Mouse (Mus musculus) heart, postnatal 36 days (tissue): ENCODE results near the gene Brf1. TPM values are rescaled to one million over a fixed set of nuclear protein-coding genes. Genes with fewer than 3 reads are reported as not detected.

Experiments
- DNase-seq, 2 experiments: peaks; one replicate each; pipeline ENCODE4 v3.0.0; 2021 to 2022
- intact Hi-C: fragments of 180-260 bp; cut with DNase I; formaldehyde crosslinking; loops from one replicate; pipeline ENCODE4 v1.15.1; 2025
- total RNA-seq, 2 experiments: library from RNA; stranded (reverse); gene quantifications; 2 replicates each; pipeline ENCODE4 v1.2.3; 2021

The Brf1 gene
- total RNA-seq, 2 experiments from 2014 or later: 24.5 to 25.3 TPM

DNA sequence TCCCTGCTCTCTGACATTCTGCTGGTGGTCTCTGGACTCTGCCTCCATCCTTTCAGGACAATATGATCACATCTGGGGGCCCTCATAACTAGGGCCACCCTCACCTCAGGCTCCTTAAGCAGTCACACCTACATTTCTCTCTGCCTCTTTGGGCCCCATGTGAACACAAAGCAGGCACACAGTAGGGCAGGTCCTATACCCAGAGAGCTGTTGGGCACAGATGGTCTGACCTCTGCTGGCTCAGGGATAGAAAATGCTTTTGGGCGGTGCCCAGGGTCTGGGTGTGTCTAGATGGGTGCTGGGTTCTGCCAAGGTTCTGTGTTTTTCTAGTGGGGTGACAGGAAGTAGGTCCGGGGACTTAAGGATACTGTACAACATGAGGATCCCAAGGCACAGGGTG is 56.8 kb downstream of the Brf1 start:
- intact Hi-C loops: no loop called here
- DNase-seq: no peak

DNA sequence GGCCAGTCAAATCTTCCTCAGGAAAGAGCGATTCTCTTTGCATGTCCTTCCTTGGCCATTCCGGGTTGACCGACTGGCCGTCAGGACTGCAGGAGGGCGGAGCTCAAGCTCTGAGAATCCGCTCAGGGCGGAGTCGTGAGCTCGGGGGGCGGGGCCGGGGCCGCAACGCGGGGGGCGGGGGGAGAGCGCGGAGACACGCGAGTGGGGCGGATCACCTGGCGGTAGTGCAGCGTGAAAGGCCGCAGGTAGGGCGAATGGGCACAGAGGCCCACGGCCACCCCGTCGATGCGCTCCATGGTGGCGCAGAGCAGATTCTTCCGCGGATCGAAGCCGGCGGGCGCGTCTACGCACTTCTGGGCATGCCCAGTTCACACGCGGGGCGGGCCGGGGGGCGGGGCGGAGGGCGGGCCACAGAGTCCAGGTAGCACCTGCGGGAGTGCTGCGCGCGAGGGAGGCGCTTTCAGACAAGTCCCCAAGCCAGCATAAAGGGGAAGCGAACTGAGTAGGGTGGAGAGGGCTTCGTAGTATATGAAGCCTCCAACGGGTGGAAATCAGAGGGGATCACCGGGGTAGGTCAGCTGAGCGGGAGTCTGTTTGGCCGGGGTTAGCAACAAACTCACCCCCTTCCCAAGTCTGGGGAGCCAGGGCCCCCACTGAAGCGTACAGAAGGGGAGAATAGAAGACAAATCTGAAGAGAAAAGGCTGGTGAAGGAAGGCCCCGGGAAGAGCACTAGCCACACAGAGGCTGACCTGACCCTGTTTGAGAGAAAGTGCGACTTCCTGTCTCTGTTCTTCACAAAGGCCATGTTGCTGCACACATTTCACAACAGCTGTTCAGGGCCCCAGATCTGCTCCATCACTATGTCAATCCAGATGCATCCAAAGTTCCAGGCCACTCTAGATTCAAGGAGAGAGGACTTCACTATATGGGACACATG is 58.5 kb downstream of the Brf1 start, which contains the start of gene Nudt14:
TSS of gene Nudt14 (minus strand) at position 349 of the 938 bp plus-strand sequence.
- intact Hi-C loops: no loop called here
- DNase-seq: peak; percentile 77 to 87

DNA sequence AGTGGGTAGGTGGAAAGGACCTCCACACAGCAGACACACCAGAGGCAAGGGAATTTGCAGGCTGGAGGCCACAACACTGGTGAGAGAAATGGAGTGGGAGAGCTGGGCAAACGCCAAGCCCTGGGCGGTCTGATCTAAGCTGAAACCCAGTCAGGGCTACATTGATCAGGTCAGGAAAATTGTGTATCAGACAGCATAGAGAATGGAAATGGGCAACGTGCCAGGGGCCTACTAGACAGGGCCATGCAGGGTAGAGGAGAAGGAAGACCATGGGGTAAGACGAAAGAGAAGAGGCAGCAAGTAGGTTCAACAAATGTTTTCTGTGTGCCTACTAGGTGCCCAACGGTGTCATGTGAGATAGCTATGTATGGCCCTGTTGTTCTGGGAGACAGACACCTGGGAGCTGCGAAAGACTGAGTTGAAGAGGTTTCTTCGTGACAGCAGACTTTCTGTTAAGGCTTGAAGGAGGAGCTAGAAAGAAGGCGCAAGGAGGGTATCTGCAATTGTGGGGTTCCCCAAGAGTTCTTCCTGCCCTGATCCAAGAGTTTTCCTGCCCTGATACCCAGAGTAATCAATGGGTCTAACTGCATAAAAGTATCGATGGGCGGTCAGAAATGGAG is 59.2 kb downstream of the Brf1 start:
- intact Hi-C loops: no loop called here
- peak in 1 of 2 experiments; percentile 27 for DNase-seq

DNA sequence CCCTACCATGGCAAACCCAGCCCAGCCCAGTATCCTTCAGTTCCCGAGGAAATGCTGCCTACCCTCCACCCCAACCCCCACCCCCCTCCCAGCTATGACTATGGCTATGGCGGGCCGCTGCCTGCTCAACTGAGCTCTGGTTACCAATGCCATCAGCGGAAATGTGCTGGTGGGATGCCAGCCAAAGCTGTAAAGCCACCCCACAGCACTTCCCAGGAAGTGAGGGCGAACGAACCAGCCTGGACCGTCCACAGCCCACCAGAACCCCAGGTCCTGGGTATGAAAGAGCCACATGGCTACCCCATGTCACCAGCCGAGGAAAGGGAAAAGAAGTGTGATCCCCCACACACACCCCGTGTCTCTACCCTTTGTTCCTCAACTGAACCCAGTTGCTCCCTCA is 59.8 kb downstream of the Brf1 start:
- DNase-seq: no peak
- intact Hi-C loops: no loop called here

DNA sequence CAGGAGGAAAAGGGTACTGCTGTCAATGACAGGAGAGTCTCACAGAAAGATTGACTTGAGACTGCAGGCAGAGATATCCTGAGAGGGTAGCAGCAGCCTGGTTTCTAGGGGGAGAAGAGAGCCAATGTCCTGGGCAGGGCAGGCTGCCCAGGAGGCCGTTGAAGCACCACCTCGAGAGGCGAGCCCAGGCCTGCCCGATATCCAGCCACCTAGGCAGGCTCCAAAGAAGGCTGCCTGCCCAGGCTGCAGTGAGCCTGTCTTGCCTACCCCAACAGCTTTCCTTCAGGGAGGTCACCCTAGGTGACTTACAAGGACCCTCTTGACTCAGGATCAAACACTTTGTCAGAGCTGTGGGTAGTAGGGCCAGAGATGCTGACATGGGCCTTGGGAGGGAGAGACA is 60.3 kb downstream of the Brf1 start:
- intact Hi-C loops: no loop called here
- DNase-seq: no peak

DNA sequence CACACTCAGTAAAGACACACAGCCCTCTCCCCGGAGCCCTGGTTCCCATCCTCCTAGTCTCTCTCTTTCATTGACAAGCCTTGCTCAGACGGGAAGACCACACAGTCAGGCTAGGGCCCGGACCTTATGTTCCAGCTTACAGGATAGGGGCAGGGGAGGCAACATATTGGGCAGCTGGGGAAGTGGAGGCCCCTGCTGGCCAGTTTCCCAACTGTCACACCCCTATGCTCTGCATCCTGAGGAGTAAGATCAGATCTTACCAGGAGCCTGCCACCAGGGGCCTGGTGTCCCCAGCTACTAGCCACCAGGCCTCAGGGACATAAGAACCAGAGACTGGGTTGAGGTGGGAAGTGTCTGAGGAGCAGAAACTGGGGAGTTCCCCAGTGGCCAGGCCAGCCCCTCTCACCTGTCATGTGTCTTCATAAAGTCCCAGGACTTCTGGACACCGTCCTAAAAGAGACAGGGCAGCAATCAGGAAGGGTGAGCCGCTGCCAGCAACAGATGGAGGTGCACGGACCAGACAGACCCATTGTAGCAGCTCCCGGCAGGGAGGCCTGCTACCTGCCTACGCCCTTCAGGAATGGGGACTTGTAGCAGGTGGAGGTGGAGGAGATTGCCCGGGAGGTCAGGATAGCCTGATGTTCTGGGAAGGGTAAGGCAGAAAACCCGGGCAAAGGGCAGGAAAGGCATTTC is 61.5 kb downstream of the Brf1 start:
- DNase-seq: no peak
- intact Hi-C loops: no loop called here

DNA sequence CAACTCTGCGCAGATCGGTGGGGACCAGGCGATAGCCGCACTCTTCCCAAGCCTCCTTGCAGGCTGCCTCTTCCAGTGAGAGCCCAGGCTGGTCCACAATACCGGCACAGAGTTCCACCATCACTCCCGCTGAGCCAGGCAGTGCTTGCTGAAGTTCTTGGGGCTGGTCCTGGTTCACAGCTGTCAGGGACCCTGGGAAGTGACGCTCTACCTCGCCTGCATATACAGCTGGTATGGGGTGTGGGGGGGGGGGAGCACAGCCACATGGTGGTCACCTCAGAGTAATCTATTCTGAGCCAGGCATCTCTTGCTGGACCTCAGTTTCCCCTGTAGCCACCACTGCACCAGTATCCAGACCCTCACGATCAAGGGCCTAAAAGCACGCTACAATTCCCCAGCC is 62.1 kb downstream of the Brf1 start:
- intact Hi-C loops: no loop called here
- DNase-seq: no peak

DNA sequence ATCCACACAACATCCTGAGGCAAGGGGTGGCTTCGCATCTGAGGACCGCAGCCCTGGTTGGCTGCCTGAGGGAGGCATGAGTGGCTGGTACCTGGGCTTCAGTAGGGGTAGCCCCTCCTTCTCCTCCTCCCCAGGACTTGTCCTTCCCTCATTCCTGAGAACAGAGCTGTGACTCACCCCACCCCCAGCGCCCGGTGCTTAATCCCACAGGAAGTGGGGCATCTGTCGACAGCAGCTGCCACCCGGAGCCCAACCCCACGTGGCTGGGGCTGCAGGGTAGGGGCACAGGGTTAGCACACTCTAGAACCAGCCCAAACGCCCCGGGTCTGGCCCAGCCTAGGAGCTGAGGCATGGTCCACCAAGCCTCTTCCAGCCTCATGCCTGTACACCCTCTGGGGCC is 62.6 kb downstream of the Brf1 start:
- DNase-seq: no peak
- intact Hi-C loops: no loop called here

DNA sequence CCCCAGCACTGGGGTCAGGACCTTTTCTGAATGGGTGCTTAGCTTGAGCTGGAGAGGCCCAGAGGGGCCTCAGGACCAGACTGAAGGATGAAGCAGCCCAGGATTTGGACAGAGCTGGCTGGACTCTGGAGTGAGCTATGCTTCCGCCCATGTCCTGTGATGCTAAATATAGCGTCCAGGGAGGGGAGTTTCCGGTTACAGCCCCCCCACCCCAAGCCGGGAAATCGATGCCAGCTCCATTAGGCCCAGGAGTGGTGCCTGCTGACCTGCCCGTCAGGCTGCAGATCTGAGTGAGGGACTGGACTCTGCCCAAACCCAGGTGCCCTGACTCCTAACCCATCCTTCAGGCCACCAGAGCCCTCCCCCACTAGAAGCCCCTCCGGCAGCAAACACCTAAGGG is 67.9 kb downstream of the Brf1 start:
- DNase-seq: no peak
- intact Hi-C loops: no loop called here

DNA sequence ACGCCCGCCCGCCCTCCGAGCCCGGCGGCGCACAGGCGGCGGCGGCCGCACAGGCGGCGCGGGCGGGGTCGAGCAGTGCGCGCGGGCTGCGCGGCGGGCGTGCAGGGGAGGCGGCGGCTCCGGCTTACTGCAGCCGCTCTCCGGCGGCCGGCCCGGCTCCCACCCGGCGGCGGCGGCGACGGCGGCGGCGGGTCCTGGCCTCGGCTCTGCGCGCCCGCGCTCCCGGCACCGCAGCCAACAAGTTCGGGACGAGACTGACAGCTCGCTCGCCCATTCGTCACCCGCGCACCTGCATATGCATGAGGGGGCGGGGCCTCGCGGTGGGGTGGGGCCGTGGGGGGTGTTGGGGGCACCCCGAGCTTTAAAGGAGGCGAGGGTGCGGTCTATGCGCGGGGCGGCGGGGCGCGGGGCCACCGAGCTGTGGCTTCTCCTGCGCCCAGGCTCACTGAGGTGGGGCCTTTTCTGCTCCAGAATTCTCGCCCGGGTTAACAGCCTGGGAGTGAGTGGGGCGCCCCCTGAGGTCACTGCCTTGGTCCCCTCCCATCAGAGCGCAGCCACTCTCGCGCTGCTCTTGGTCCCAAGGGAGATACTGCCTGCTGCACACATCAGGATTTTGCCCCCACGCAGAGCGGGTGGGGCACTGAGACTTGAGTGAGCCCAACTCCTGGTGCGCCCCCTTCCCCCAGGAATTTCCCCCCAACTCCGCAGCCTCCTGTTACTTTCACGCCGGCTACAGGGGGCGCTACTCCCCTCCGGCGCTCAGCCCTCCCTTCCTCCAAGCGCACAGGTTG is 70.7 kb downstream of the Brf1 start, which contains the start of gene Jag2:
TSS of gene Jag2 (minus strand) at position 215 of the 791 bp plus-strand sequence.
- peak; percentile 67 to 75 for DNase-seq
- intact Hi-C loops: no loop called here

DNA sequence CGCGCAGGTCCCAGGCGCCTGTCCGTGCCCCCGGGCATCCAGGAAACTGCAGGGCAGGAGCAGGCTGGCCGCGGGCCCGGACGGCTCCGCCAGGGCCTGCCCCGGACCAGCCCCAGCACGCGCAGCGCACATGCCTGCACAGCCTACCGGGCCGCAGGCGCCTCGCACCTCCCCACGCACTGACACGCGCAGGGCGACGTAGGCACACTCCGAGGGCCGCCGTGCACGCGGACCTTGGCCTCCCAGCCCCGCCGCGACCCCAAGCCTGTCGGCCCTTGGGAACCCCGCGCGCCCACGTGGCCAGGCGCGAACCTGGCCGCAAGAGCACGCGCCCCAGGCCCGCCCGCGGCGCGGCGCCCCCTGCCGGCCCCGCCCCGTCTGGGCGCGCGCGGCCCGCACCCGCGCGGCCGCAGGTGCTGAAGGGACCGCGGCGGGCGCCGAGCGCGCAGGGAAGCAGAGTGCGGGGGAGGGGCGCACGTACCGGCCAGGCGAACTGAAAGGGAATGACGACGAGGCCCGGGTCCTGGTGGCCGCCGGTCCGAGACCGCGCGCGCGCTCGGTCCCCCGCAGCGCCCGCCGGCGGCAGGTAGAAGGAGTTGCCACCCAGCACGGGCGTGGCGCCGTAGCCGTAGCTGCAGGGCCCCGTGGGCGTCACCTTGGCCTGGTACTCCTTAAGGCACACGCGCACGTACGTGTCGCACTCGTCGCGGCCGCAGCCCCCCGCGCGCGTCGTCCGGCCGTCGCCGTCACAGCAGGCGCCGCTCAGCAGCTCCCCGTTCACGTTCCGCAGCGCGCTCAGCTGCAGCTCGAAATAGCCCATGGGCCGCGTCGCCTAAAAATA is 71.9 kb downstream of the Brf1 start:
- intact Hi-C loops: loop anchor here (1.0 kb wide), 1 partner anchor 54 kb away; no protein-coding TSS in a partner anchor
- DNase-seq: peak; percentile 29 to 35

DNA sequence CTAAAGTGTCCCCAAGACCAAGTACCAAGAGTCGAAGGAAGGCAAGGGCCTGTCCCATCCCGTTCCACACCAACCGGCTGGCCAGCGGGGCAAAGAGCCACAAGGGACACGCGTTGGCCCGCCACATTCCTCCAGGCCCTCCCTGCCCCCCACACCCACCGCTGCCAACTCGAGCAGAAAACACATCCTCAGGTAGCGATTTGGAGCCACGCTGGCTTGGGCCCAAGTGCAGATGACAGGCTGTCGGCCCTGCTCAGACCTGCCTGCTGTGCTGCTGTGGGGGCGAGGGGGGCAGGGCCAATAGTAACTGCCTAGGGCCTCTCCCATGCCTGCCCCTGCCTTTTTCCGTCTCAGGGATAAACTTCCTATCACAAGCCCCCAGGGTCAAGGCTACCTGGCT is 73.2 kb downstream of the Brf1 start:
- no peak for DNase-seq
- intact Hi-C loops: no loop called here

DNA sequence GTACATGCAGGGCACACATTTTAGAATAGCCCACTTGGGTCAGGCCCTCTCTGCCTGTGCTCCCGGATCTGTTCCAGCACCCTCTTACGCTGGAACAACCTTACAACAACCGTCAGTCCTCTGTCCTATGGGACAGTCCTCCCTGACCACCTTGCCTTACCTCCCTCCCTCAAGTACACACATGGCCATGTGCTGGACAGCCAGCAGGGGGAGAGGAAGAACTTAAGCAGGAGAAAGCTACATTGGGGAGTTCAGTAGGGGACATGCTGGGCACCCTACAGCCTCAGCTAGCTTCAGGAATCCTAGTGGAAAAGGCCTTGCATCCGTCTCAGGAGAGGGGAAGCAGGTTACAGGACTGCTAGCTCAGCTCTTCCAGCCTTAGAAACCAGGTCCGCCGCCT is 74.6 kb downstream of the Brf1 start:
- DNase-seq: no peak
- intact Hi-C loops: no loop called here

DNA sequence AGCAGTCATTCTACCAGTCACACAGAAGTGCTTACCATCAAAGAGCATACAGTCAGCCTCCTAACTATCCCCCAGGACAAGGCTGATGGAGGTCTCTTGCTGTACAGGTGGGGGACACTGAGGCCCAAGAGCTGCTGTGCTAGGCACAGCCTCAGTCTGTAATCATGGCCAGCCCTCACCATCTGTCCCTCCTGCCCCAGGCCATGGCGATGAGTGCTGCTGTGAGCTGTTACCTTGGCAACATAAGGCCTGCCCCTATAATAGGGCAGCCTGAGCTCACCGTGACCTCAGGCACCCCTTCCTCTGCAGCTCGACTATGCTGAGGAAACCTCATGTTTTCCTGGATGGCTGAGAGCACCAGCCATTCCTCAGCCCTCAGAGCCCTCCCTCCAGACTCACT is 78.0 kb downstream of the Brf1 start:
- intact Hi-C loops: no loop called here
- DNase-seq: no peak

DNA sequence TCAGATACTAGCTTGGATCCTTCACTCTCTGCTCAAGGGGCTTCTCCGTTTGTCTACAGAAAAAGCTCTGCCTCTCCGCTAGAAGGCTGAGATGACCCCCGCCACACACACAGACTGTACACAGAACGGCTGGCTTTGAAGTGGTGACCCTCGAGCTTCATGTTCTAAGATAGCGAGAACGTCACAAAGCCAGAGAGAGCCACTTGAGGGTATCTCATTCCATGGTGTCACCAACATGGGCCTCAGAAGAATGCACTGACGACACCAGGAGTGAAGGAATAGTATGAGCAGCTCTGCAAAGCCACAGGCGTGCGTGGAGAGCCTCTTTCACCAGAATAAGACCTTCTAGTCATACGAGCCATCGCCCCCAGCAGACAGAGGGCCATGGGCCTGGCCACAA is 79.0 kb downstream of the Brf1 start:
- intact Hi-C loops: no loop called here
- no peak for DNase-seq

DNA sequence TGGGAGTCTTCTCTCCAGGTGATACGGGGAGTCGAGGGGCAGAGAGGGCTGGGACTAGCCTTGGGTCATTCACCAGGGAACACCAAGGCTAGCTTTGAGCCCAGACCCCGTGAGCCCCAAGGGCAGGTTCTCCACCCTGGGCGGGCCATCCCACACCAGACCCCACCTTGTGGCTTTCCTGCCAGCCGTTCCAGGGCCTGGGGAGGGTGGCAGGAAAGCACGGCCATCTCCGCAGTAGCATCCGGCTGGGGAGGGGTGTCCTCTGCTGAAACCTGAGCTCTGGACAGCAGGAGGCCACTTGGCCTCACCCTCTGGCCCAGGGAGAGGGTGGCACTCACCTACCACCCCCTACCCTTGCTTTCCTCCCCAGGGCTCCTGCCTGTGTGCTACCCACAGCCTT is 82.6 kb downstream of the Brf1 start:
- intact Hi-C loops: loop anchor here (2.0 kb wide), 1 partner anchor 41 kb away; no protein-coding TSS in a partner anchor
- peak; percentile 29 to 58 for DNase-seq

DNA sequence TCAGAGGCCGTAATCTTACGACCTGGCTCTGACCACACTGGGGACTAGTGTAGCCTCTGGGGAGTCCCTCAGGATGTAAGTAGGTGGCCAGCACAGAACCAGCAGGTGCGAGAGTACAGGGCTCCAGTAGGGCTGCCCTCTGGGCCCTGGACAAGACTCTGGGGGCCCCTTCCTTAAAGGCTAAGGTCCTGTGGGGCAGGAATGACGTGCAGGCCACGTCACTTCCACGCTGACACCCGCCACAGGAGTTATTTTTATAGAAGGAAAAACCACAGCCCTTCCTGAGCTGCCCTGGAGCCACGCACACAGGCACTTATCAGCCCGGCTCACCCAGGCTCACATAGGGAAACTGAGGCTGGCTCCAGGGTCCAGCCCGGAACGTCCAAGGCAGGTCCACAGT is 83.0 kb downstream of the Brf1 start:
- intact Hi-C loops: loop anchor here (2.0 kb wide), 1 partner anchor 41 kb away; no protein-coding TSS in a partner anchor
- peak; percentile 56 to 58 for DNase-seq

DNA sequence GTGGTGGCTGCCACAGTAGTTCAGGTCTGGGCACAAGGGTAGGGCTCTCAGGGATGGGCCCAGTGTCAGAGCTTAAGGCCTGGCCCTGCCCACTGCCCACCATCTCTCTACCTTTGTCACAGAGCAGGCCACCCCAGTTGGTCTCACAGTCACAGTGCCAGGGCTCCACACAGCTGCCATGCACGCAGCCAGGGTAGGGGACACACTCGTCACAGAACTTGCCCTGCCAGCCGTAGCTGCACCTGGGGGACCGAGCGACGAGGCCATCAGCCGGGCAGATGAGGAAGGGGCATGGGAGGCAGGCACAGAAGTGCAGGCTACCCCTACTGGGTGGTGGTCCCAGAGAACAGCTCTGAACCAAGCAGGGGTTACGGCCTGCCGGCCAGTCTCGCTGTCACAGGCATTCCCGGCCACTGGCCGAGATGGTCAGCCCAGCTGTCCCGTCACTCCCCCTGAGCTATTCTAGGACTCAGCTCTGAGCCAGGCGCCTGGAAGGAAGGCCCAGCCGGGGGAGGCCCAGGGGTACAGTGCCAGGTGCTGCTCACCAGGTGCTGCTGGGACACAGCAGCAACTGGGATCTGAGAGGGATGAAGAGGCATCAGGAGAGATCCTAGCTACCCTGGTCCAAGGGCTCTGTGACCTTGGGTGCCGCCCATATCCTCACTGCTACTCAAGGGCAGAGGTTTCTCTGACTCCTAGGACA is 83.7 kb downstream of the Brf1 start:
- intact Hi-C loops: loop anchor here (2.0 kb wide), 1 partner anchor 40 kb away; no protein-coding TSS in a partner anchor
- DNase-seq: peak; percentile 58 to 71

DNA sequence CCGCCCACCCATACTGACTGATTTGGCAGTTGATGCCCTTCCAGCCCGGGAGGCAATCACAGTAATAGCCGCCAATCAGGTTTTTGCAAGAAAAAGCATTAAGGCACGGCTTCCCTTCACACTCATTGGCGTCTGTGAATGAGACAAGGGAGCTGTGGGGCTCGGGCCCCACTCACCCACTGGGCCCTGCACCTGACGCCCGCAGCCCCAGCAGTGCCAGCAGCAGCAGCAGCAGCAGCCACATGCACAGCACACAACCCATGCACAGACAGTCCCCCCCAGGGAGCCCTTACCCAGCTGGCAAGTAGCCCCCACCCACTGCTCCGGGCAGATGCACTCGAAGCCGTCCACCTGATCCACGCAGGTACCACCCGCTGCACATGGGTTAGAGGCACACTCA is 84.9 kb downstream of the Brf1 start:
- no peak for DNase-seq
- intact Hi-C loops: no loop called here
